Mouse (Mus musculus) adrenal gland, adult 18-20 months (tissue): ENCODE measurements around the gene Spg11. TPM values are rescaled to one million over a fixed set of nuclear protein-coding genes. Genes with fewer than 3 reads are reported as not detected.
"Not testable (repeated sequence)": the region's sequence is repeated elsewhere in the genome, so short reads cannot be mapped to it uniquely, and the experiment has no call there.

Source experiments
- DNase-seq, 2 experiments: peaks; one replicate each; pipeline ENCODE4 v3.0.0; 2021 to 2022; ENCODE audit warnings: low spot score in 2 of 2
- total RNA-seq, 2 experiments: library from RNA; stranded (reverse); gene quantifications; 1 replicate in 1 of 2; 2 replicates in 1 of 2; pipeline ENCODE4 v1.2.3; 2021

The Spg11 gene
- total RNA-seq, 2 experiments from 2014 or later = 16.1 to 17.9 TPM

DNA sequence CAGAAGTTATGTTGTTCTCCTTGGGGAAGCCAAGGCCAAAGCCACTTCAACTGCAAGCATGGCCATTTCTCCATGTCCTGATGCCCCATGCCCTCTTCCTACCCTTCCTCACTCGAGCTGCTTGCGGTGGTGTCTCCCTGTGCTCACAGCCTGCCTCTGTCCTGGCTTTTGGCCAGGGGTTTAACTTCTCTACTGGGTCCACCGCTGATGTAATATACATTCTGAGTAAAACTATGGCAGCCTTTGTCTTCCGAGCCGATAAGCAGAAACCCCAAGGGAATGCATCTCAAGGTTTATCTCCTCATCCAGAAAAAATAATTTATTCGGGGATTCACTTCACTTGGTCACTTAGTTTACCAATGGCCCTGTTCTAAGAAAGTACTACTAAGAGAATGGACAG is 28.5 kb upstream of the Spg11 start:
- DNase-seq = no peak

- DNase-seq = no peak
Observed at GRCm38 (mm10) chr2:122145756-122146155, 27.6 kb upstream of the Spg11 start.

GRCm38 (mm10) chr2:122143111-122143510 is 24.9 kb upstream of the Spg11 start:
- DNase-seq = no peak

GRCm38 (mm10) chr2:122141332-122141967 is 23.3 kb upstream of the Spg11 start:
- no peak for DNase-seq

DNA sequence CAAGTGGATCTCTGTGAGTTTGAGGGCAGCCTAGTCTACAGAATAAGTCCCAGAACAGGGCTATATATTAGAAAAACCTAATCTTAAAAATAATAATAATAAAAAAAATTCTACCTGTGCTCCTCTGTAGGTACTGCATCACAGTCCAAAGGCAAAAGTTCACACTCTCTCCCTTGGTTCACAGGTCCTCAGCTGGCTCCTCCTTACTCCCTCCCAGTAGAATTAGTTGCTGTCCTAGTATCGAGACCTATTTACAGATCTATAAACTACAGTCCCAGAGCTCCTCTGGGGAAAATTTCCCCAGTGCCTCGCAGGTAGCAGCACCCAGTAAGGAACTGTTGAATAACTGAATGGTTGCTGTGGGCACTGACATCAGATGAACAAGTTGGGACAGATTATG is 22.6 kb upstream of the Spg11 start:
- DNase-seq = no peak

- DNase-seq = no peak
Observed at GRCm38 (mm10) chr2:122137839-122138465, 19.8 kb upstream of the Spg11 start.

- no peak for DNase-seq
Observed at GRCm38 (mm10) chr2:122132618-122133017, 14.4 kb upstream of the Spg11 start.

DNA sequence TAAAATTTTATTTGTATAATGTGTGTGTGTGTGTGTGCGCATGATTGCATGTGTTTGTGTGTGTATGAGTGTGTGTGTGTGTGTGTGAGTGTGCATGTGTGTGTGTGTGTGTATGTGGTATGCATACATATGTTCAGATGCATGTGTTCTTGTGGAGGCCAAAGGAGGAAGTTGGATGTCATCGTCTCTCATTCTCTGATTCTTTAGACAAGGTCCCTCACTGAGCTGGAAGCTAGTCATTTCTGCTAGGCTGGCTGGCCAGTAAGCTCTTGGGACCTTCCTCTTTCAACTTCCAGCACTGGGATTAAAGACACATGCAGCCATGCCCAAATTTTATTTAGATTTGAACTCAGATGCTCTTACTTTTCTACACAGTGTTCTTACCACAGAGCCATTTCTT is 13.9 kb upstream of the Spg11 start:
- DNase-seq = no peak

- DNase-seq = no peak
Observed at GRCm38 (mm10) chr2:122127635-122128034, 9.4 kb upstream of the Spg11 start.

GRCm38 (mm10) chr2:122126765-122127347 is 8.7 kb upstream of the Spg11 start:
- no peak for DNase-seq

- no peak for DNase-seq
Observed at GRCm38 (mm10) chr2:122125680-122126572, 7.7 kb upstream of the Spg11 start.

- no peak for DNase-seq
Observed at GRCm38 (mm10) chr2:122116888-122117287, 1.3 kb downstream of the Spg11 start.

- DNase-seq = no peak
Observed at GRCm38 (mm10) chr2:122109714-122110113, 8.5 kb downstream of the Spg11 start.

- DNase-seq = no peak
Observed at GRCm38 (mm10) chr2:122108101-122108500, 10.1 kb downstream of the Spg11 start.

DNA sequence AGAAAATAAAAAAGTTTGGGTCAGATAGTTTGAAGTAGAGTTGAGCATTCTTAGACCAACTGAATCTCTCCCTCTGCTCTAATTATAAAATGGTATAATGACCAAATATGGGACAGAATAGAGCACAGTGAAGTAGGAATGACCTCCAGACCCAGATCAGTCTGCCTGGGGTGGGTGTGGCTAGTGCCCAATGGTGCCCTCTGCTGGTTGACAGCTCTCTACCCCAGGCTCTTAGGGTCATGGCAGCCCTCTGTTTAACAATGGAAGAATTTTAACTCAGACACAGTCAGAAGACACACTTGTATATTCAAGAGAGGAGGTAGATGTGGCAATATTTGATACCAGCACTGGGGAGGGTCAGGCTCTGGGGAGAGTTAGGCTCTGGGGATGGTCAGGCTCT is 16.1 kb downstream of the Spg11 start:
- peak in 1 of 2 experiments; percentile 22 for DNase-seq

DNA sequence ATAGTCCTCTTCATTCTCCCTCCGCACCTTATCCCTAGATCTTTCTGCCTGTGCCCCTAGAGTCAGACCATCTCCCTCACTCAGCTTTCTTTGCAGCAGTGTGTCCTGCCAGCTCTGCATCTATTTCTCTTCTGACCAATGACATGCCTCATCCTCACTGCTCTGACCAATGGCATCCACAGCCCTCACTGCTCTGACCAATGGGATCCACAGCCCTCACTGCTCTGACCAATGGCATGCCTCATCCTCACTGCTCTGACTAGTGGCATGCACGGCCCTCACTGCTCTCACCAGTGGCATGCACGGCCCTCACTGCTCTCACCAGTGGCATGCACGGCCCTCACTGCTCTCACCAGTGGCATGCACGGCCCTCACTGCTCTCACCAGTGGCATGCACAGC is 20.5 kb downstream of the Spg11 start:
- DNase-seq = not testable (repeated sequence)

DNA sequence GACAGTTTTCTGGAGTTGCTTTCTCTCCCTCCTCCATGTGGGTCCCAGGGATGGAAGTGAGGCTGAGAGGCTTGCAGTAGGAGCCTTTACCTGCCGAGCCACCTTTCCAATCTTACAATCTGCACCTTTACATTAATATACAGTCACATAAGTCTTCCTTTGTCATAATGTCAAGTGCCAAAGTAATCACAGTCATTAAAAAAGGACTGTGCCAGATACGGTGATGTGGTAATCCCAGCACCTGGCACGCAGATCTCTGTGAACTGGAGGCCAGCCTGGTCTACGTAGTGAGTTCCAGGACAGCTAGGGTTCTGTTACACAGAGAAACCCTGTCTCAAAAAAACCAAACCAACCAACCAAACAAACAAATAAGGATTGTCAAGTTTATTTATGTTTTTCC is 24.3 kb downstream of the Spg11 start:
- no peak for DNase-seq

DNA sequence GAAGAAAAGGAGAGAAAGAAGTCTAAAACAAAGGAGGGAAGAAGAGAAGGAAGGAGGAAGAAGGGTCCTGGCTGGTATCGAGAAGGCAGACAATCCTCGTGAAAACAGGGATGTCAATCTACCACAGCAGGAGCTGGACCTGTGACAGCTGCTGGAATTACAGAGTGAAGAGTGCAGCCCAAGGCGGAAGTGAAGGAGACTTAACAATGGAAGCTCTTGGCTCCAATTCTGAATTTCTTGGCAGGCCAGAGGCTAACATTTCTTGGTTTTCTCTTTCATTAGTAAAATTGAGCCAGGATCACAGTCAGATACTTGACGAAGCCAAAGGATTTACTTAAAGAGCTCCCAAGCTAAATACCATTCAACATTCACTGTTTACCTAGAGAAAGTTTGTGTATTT is 31.7 kb downstream of the Spg11 start:
- no peak for DNase-seq

DNA sequence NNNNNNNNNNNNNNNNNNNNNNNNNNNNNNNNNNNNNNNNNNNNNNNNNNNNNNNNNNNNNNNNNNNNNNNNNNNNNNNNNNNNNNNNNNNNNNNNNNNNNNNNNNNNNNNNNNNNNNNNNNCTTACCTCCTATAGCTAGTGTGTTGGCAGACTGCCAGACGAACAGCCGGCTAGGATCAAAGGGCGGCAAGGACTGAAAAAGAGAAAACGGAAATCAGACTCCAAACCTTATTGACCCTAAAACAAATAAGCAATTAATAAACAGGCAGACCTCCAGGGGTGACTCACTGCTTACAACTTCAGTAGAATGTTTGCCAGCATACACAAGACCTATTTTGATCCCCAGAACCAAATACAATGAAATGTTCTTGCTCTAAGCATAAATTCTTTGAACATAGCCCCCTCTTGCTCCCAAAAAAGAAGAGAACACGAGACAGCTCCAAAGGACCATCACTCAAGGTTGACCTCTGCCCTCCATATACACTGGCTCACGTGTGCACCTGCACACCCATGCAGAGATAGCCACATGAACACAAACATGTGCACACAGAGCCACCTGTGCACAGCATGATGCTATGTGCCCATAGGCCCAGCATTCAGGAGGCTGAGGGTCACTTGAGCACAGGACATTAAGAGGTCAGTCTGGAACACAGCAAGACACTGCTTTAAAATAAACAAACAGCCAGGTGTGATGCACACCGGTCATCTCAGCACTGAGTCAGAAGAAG is 36.3 kb downstream of the Spg11 start:
- DNase-seq = no peak

GRCm38 (mm10) chr2:122069922-122070321 is 48.3 kb downstream of the Spg11 start:
- peak; percentile 54 to 72 for DNase-seq
